Mouse (Mus musculus): ENCODE data around the gene Olfr1158. TPM values are rescaled to one million over a fixed set of nuclear protein-coding genes. Genes with fewer than 3 reads are reported as not detected.

The Olfr1158 gene
- polyA plus RNA-seq (2014; fragmentation: Illumina TruSeq; extraction: RNeasy Lipid Tissue Mini Kit (QIAGEN cat#74804); ENCODE audit: low read depth, low replicate concordance) = not detected

DNA sequence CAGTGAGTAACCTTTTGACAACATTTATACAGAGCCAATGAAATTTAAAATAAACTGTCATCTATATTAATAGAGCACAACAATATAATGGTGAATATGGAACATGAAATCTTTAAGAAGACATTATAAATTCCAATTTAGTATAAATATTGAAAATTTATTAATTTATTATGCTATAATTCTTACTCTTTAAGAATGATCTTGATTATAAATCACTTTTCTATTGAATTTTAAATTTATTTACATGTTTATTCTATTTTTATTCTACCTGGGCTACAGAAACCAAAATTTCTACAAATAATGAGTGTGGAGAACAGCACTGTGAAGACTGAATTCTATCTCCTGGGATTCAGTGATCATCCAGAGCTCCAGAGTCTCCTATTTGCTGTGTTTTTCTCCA, at the start of gene Olfr1158:
Gene Olfr1158, plus strand, starts transcription at position 301 of the 400 bp plus-strand sequence.

DNA sequence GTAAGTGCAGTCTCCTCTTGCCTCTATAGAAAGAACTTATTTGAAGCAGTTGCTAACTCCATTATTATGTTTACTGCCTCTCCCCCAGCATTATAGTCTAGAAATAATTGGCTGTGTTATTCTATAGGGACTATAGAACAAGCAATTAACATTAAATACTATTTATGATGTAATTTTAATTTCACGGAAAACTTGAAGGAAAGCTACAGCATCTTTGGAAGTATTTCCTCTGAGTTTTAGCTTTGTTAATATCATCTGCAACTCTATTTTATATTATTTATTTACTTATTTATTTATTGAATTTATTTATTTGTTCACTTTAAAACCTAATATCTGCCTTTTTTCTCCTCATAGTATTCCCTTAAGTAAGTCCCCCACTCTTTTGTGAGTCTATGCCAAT, 44.9 kb upstream of the Olfr1158 start, which contains the start of gene Olfr1155:
Gene Olfr1155, minus strand, starts transcription at position 101 of the 400 bp plus-strand sequence.

DNA sequence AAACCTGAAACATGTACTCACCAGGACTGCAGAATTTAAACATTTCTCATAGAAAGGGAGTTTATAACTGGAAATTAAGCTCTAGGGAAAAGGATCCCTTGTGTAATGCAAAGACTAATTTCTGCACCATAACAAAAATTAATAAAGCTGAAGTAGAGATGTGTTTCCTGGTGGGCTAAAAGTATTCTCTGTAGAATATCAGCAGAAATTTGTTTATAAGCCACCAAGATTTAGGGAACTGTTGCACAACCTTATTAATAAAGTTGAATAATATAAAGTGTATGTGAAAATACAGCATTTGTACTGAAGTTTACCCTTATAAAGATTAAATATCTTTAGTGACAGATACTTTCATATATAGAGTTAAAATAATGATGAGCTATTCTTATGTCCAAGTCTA, 36.9 kb upstream of the Olfr1158 start, which contains the start of gene Olfr1156:
Gene Olfr1156, minus strand, starts transcription at position 101 of the 400 bp plus-strand sequence.

DNA sequence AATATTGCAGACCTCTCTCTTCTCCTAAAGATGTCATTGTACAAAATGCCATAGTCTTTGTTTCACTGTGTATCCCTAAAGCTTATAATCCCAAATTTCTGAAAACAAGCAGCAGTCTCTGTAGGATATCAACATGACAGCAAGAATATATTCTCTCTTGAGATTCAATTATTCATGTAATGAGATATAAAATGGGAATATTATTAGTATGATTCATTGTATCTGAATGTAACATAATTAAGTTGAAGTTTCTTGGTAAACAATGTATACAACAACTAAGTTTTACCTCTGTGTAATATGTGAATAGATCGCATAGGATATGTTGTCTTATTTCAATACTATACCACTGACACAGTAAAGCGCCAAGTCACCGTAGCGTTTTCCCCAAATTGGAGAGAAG, 21.7 kb upstream of the Olfr1158 start, which contains the start of gene Olfr1157:
Gene Olfr1157, minus strand, starts transcription at position 101 of the 400 bp plus-strand sequence.

DNA sequence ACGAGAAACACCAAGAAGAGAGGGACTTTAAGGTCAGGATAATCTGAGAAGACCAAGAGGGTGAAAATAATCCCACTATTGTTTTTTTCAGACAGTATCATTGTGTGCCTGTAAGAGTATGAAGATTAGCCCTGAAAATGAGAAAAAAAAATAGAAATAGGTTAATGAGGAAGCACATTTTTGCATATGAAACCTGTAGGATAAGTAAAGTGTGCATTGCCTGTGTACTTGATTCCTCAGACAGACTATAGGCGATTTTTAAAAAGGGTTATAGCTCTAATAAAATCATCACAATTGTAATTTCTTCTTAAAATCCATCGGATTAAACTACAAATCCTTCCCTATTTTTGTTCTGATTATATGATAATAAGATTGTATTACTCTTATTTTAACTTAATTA, 15.3 kb upstream of the Olfr1158 start, which contains the start of gene Olfr74:
Gene Olfr74, minus strand, starts transcription at position 101 of the 400 bp plus-strand sequence.

DNA sequence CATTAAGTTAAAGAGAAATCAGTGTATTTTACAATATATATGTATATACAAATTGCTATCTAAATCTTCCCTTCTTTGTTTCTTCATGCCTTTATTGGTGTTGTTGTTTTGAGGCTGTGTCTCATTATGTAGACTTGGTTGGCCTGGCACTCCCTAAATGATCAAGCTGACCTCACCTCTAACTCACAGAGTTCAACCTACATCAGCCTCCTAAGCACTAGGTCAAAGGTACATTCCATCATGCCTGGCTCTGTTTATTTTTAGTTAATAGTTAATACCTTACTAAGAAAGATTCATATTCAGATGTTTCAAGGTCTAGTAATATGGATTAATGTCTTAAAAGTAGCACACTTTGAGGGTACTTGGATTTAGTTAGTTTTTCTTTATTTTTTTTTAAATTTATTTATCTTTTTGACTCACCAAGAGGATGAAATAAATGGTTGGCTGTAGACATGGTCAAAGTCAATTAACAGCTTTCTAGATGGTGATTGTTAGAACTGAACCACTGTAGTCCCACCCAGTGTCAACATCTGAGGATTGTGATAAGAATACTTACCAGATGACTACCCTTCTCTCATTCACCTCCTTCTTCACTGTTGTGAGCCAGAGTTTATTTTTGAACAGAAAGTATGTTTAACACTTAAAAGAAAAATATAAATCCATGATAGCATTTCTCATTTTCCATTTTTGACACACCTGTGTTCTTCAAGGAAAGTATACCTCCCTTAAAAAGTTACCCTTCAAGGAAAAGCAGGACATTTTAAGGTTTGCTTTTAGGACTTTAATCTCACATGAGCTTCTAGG, 17.8 kb downstream of the Olfr1158 start, which contains the start of gene Olfr1160:
Gene Olfr1160, minus strand, starts transcription at position 754 of the 804 bp plus-strand sequence.

DNA sequence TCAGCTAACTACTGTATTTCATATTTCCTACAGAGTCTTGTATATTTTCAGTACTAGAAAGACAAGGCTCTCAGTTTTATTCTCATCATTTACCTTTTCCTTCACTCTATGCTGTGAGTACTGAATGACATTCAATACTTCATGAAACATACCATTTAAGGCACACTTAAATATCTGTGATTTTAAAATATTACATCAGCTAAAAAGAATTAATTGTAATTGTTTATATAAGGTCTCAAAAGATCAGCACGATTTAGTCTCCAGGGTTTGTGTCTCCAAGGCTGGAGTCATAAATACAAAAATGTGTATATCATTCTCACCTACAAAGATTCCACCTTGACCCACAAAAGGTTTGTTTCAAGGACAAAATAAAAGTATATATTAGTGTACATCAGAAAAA, 32.6 kb downstream of the Olfr1158 start, which contains the start of gene Olfr1161:
Gene Olfr1161, plus strand, starts transcription at position 301 of the 400 bp plus-strand sequence.

DNA sequence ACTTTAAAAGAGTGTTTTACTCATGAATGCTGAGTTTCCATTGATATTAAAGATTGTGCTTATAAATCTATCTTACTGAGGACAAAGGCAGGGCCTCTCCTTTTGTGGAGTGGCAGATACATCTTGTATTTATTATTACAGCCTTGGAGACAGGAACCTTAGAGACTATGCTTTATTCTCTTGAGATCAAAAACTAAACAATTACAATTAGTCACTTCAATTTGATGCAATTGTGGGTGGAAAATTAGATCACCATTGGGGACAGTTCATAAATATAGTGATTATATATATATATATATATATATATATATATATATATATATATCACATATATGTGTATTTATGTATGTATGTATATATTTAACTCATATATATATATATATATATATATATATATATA, 47.7 kb downstream of the Olfr1158 start, which contains the start of gene Olfr73:
Gene Olfr73, minus strand, starts transcription at position 101 of the 400 bp plus-strand sequence.

Other genes with a start within 250 kb of the Olfr1158 start
- not detected for gene Olfr1140, start 246.4 kb upstream of the Olfr1158 start, polyA plus RNA-seq (2014; fragmentation: Illumina TruSeq; extraction: RNeasy Lipid Tissue Mini Kit (QIAGEN cat#74804); ENCODE audit: low read depth, low replicate concordance)
- not detected for gene Olfr1141, start 236.1 kb upstream of the Olfr1158 start, polyA plus RNA-seq (2014; fragmentation: Illumina TruSeq; extraction: RNeasy Lipid Tissue Mini Kit (QIAGEN cat#74804); ENCODE audit: low read depth, low replicate concordance)
- not detected for gene Olfr152, start 210.6 kb upstream of the Olfr1158 start, polyA plus RNA-seq (2014; fragmentation: Illumina TruSeq; extraction: RNeasy Lipid Tissue Mini Kit (QIAGEN cat#74804); ENCODE audit: low read depth, low replicate concordance)
- not detected for gene Olfr1143, start 189.5 kb upstream of the Olfr1158 start, polyA plus RNA-seq (2014; fragmentation: Illumina TruSeq; extraction: RNeasy Lipid Tissue Mini Kit (QIAGEN cat#74804); ENCODE audit: low read depth, low replicate concordance)
- gene Olfr1145, start 180.3 kb upstream of the Olfr1158 start, polyA plus RNA-seq (2014; fragmentation: Illumina TruSeq; extraction: RNeasy Lipid Tissue Mini Kit (QIAGEN cat#74804); ENCODE audit: low read depth, low replicate concordance) = not detected
- gene Olfr1148, start 159.6 kb upstream of the Olfr1158 start, polyA plus RNA-seq (2014; fragmentation: Illumina TruSeq; extraction: RNeasy Lipid Tissue Mini Kit (QIAGEN cat#74804); ENCODE audit: low read depth, low replicate concordance) = not detected
- not detected for gene Olfr1150-ps1, start 146.1 kb upstream of the Olfr1158 start, polyA plus RNA-seq (2014; fragmentation: Illumina TruSeq; extraction: RNeasy Lipid Tissue Mini Kit (QIAGEN cat#74804); ENCODE audit: low read depth, low replicate concordance)
- not detected for gene Olfr1151, start 134.3 kb upstream of the Olfr1158 start, polyA plus RNA-seq (2014; fragmentation: Illumina TruSeq; extraction: RNeasy Lipid Tissue Mini Kit (QIAGEN cat#74804); ENCODE audit: low read depth, low replicate concordance)
- gene Olfr1152, start 123.6 kb upstream of the Olfr1158 start, polyA plus RNA-seq (2014; fragmentation: Illumina TruSeq; extraction: RNeasy Lipid Tissue Mini Kit (QIAGEN cat#74804); ENCODE audit: low read depth, low replicate concordance) = not detected
- gene Olfr1153, start 95.2 kb upstream of the Olfr1158 start, polyA plus RNA-seq (2014; fragmentation: Illumina TruSeq; extraction: RNeasy Lipid Tissue Mini Kit (QIAGEN cat#74804); ENCODE audit: low read depth, low replicate concordance) = not detected
- not detected for gene Olfr1154, start 84.9 kb upstream of the Olfr1158 start, polyA plus RNA-seq (2014; fragmentation: Illumina TruSeq; extraction: RNeasy Lipid Tissue Mini Kit (QIAGEN cat#74804); ENCODE audit: low read depth, low replicate concordance)
- gene Olfr1155, start 45.0 kb upstream of the Olfr1158 start, polyA plus RNA-seq (2014; fragmentation: Illumina TruSeq; extraction: RNeasy Lipid Tissue Mini Kit (QIAGEN cat#74804); ENCODE audit: low read depth, low replicate concordance) = not detected
- not detected for gene Olfr1156, start 37.0 kb upstream of the Olfr1158 start, polyA plus RNA-seq (2014; fragmentation: Illumina TruSeq; extraction: RNeasy Lipid Tissue Mini Kit (QIAGEN cat#74804); ENCODE audit: low read depth, low replicate concordance)
- gene Olfr1157, start 21.8 kb upstream of the Olfr1158 start, polyA plus RNA-seq (2014; fragmentation: Illumina TruSeq; extraction: RNeasy Lipid Tissue Mini Kit (QIAGEN cat#74804); ENCODE audit: low read depth, low replicate concordance) = not detected
- gene Olfr74, start 15.4 kb upstream of the Olfr1158 start, polyA plus RNA-seq (2014; fragmentation: Illumina TruSeq; extraction: RNeasy Lipid Tissue Mini Kit (QIAGEN cat#74804); ENCODE audit: low read depth, low replicate concordance) = not detected
- not detected for gene Olfr1160, start 18.2 kb downstream of the Olfr1158 start, polyA plus RNA-seq (2014; fragmentation: Illumina TruSeq; extraction: RNeasy Lipid Tissue Mini Kit (QIAGEN cat#74804); ENCODE audit: low read depth, low replicate concordance)
- gene Olfr1161, start 32.7 kb downstream of the Olfr1158 start, polyA plus RNA-seq (2014; fragmentation: Illumina TruSeq; extraction: RNeasy Lipid Tissue Mini Kit (QIAGEN cat#74804); ENCODE audit: low read depth, low replicate concordance) = not detected
- gene Olfr73, start 47.6 kb downstream of the Olfr1158 start, polyA plus RNA-seq (2014; fragmentation: Illumina TruSeq; extraction: RNeasy Lipid Tissue Mini Kit (QIAGEN cat#74804); ENCODE audit: low read depth, low replicate concordance) = not detected
- gene Olfr1162, start 61.0 kb downstream of the Olfr1158 start, polyA plus RNA-seq (2014; fragmentation: Illumina TruSeq; extraction: RNeasy Lipid Tissue Mini Kit (QIAGEN cat#74804); ENCODE audit: low read depth, low replicate concordance) = not detected
- not detected for gene Olfr1163, start 81.7 kb downstream of the Olfr1158 start, polyA plus RNA-seq (2014; fragmentation: Illumina TruSeq; extraction: RNeasy Lipid Tissue Mini Kit (QIAGEN cat#74804); ENCODE audit: low read depth, low replicate concordance)
- gene Olfr1164, start 103.9 kb downstream of the Olfr1158 start, polyA plus RNA-seq (2014; fragmentation: Illumina TruSeq; extraction: RNeasy Lipid Tissue Mini Kit (QIAGEN cat#74804); ENCODE audit: low read depth, low replicate concordance) = not detected
- gene Olfr1166, start 138.2 kb downstream of the Olfr1158 start, polyA plus RNA-seq (2014; fragmentation: Illumina TruSeq; extraction: RNeasy Lipid Tissue Mini Kit (QIAGEN cat#74804); ENCODE audit: low read depth, low replicate concordance) = not detected
- not detected for gene Olfr1167, start 165.1 kb downstream of the Olfr1158 start, polyA plus RNA-seq (2014; fragmentation: Illumina TruSeq; extraction: RNeasy Lipid Tissue Mini Kit (QIAGEN cat#74804); ENCODE audit: low read depth, low replicate concordance)
- gene Olfr1168, start 191.8 kb downstream of the Olfr1158 start, polyA plus RNA-seq (2014; fragmentation: Illumina TruSeq; extraction: RNeasy Lipid Tissue Mini Kit (QIAGEN cat#74804); ENCODE audit: low read depth, low replicate concordance) = not detected
- not detected for gene Olfr1170, start 238.2 kb downstream of the Olfr1158 start, polyA plus RNA-seq (2014; fragmentation: Illumina TruSeq; extraction: RNeasy Lipid Tissue Mini Kit (QIAGEN cat#74804); ENCODE audit: low read depth, low replicate concordance)

Measured in liver, adult 10 weeks (tissue).